Mouse (Mus musculus): ENCODE results near the gene Orai1. TPM values are rescaled to one million over a fixed set of nuclear protein-coding genes. Genes with fewer than 3 reads are reported as not detected.

Orai1 gene
- polyA plus RNA-seq (2012; rRNA removed): 12.0 and 13.9 TPM in 2 replicates

GRCm38 (mm10) chr5:123014753-123015701, at the start of gene Orai1:
Gene Orai1, plus strand, starts transcription at chr5:123015074.

GRCm38 (mm10) chr5:122989551-122990330, 25.1 kb upstream of the Orai1 start, which contains the start of gene Kdm2b:
Gene Kdm2b, minus strand, starts transcription at chr5:122989823.

GRCm38 (mm10) chr5:123046916-123047315, 32.0 kb downstream of the Orai1 start, which contains the start of gene Morn3:
Gene Morn3, minus strand, starts transcription at chr5:123047016.

GRCm38 (mm10) chr5:123068115-123068514, 53.2 kb downstream of the Orai1 start, which contains the start of gene Tmem120b:
Gene Tmem120b, plus strand, starts transcription at chr5:123068415.

Other genes with a start within 250 kb of the Orai1 start
- gene Camkk2, start 235.7 kb upstream of the Orai1 start, polyA plus RNA-seq (2012; rRNA removed): 5.9 and 7.3 TPM in 2 replicates
- 113 and 117 TPM in 2 replicates for gene Anapc5, start 193.7 kb upstream of the Orai1 start, polyA plus RNA-seq (2012; rRNA removed)
- 7.6 and 7.8 TPM in 2 replicates for gene Rnf34, start 165.0 kb upstream of the Orai1 start, polyA plus RNA-seq (2012; rRNA removed)
- 6.8 and 8.8 TPM in 2 replicates for gene Kdm2b, start 25.3 kb upstream of the Orai1 start, polyA plus RNA-seq (2012; rRNA removed)
- gene Morn3, start 31.9 kb downstream of the Orai1 start, polyA plus RNA-seq (2012; rRNA removed): not detected in 2 replicates
- 10.7 and 11.3 TPM in 2 replicates for gene Tmem120b, start 53.3 kb downstream of the Orai1 start, polyA plus RNA-seq (2012; rRNA removed)
- gene Rhof, start 117.6 kb downstream of the Orai1 start, polyA plus RNA-seq (2012; rRNA removed): 1.8 and 1.9 TPM in 2 replicates
- 1.6 and 2.0 TPM in 2 replicates for gene Setd1b, start 127.1 kb downstream of the Orai1 start, polyA plus RNA-seq (2012; rRNA removed)
- gene Psmd9, start 154.3 kb downstream of the Orai1 start, polyA plus RNA-seq (2012; rRNA removed): 36.6 and 39.3 TPM in 2 replicates
- gene Hpd, start 167.7 kb downstream of the Orai1 start, polyA plus RNA-seq (2012; rRNA removed): 450 and 531 TPM in 2 replicates
- 0.26 and 0.31 TPM in 2 replicates for gene Wdr66, start 237.0 kb downstream of the Orai1 start, polyA plus RNA-seq (2012; rRNA removed)